Mouse (Mus musculus) erythroblast, embryonic 14.5 days (primary cell): ENCODE results near the gene Ccdc70. TPM values are rescaled to one million over a fixed set of nuclear protein-coding genes. Genes with fewer than 3 reads are reported as not detected.
"Not testable (repeated sequence)": the region's sequence is repeated elsewhere in the genome, so short reads cannot be mapped to it uniquely, and the experiment has no call there.

Experiments used
- H3K27me3 ChIP-seq: 2 replicates; pipeline ENCODE4 v1.6.1; 2012; ENCODE audit warnings: inconsistent platforms; ENCODE audit not compliant: control insufficient read depth
- H3K36me3 ChIP-seq: 2 replicates; pipeline ENCODE4 v1.6.1; 2012; ENCODE audit warnings: mild to moderate bottlenecking, inconsistent platforms; ENCODE audit not compliant: control insufficient read depth
- H3K4me1 ChIP-seq: 2 replicates; pipeline ENCODE4 v1.6.1; 2012; ENCODE audit warnings: inconsistent platforms; ENCODE audit not compliant: control insufficient read depth
- H3K4me3 ChIP-seq: replicated peaks from 2 replicates; pipeline ENCODE3; 2012; ENCODE audit warnings: moderate library complexity, mild to moderate bottlenecking, inconsistent platforms
- H3K9me3 ChIP-seq: 2 replicates; pipeline ENCODE4 v1.6.1; 2012; ENCODE audit warnings: low read length, inconsistent platforms, mixed read lengths; ENCODE audit not compliant: control insufficient read depth
- GATA1 ChIP-seq: IDR thresholded peaks from 2 replicates; pipeline ENCODE4 v1.6.1; 2012; ENCODE audit warnings: low read length, inconsistent platforms, mixed read lengths
- TAL1 ChIP-seq: IDR thresholded peaks from 3 replicates; pipeline ENCODE4 v1.6.1; 2012; ENCODE audit warnings: low read length, inconsistent platforms, mixed read lengths
- polyA plus RNA-seq: library from polyadenylated mRNA; stranded (reverse); fragments of >175 nt; gene quantifications from 2 replicates; pipeline ENCODE4 v1.2.3, GENCODE M21; 2012

The Ccdc70 gene
- polyA plus RNA-seq, result not detected in 2 replicates

DNA sequence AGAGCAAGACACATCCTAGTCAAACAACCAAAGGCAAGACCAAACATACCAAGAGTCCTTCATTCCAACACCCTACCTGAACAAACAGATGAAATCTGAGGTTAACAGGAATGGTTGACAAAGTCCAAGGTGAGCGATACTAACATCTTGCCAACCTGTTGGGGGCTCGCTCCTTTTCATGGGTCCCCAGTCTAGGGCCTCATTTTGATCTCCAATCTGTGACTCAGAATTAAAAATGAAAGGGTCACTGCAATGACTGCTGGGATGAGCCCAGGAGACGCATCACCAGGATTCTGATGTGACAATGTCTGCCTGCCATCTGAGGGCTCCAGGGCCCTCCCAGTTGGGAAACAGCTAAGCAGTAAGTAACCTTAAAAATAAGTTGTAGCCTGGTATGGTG is at the start of gene Ccdc70:
TSS of gene Ccdc70 (plus strand) at position 301 of the 400 bp plus-strand sequence.
- H3K36me3 ChIP-seq, result no peaks in the 10 kb centered on the region
- no peak within 1 kb of the TSS for H3K4me3 ChIP-seq
- TF ChIP-seq GATA1 (no peak), TAL1 (no peak)
- H3K4me1 ChIP-seq, result no peaks in the 10 kb centered on the region
- no peaks in the 10 kb centered on the region for H3K27me3 ChIP-seq
- no peaks in the 10 kb centered on the region; the same call in 1 of the 2 replicates for H3K9me3 ChIP-seq

DNA sequence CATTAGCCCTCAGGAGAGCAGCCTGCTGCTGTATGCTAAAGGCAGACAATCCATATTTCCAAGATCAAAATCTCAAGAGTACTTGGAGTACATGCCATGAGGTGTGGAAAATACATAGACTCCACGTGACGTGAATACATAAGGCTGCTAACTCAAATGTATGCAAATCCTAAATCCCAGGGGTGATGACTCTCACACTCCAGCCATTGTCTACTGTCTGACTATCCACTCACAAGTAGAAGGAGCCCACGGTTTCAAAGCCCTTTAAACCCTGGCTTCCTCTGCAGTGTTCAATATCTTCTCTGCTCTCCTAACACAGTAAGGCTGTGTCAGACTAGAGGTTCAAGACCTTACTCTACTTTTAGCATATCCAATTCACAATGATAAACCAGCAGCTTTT is 38.8 kb upstream of the Ccdc70 start:
- not testable (repeated sequence) for H3K9me3 ChIP-seq, H3K27me3 ChIP-seq, H3K4me3 ChIP-seq, H3K36me3 ChIP-seq, H3K4me1 ChIP-seq

DNA sequence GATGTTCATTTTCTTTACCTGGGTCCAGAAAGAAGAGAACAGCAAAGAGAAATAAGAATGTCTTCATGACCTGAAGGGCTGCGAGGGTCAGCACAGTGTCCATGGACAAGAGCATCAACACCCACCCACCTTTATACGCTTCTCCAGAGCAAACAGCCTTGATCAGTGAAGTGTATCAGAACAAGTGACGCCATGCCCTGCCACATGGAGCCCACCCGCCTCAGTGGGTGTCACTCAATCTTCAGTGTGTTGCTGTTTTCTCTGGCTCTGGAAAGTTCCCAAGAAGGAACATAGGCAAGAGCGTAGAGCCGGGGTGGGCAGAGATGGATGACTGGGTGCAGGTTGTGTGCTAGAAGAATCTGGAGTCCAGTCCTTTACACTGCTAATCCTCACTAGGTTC is 37.0 kb upstream of the Ccdc70 start, which contains the start of gene Defb15:
TSS of gene Defb15 (minus strand) at position 101 of the 400 bp plus-strand sequence.
- TF ChIP-seq TAL1, result no peak
- no peak for TF ChIP-seq GATA1
- Histone ChIP-seq H3K4me1 (no peaks in the 10 kb centered on the region), H3K27me3 (no peaks in the 10 kb centered on the region), H3K36me3 (no peaks in the 10 kb centered on the region), H3K9me3 (no peaks in the 10 kb centered on the region; the same call in 1 of the 2 replicates), H3K4me3 (no peak within 1 kb of the TSS)

DNA sequence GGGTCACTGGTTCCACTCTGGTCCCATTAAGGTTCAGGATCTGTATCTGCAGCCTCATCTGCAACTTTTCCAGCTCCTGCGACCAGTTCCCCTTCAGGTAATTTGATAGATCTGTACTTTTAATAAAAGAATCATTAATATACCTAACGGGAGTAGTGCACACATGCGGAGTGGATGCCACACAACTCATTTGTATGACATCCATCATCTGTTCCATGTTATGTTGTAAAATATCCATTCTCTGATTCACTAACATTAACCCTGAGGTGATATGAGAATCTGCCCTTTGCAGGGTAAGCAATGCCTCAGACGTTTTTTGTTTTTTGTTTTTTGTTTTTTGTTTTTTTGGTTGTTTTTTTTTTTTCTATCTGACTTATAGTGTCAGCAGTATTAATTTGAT is 31.5 kb upstream of the Ccdc70 start, which contains the start of gene Defb35:
TSS of gene Defb35 (plus strand) at position 301 of the 400 bp plus-strand sequence.
- H3K27me3 ChIP-seq, H3K36me3 ChIP-seq, H3K4me1 ChIP-seq, H3K9me3 ChIP-seq, H3K4me3 ChIP-seq: not testable (repeated sequence)

DNA sequence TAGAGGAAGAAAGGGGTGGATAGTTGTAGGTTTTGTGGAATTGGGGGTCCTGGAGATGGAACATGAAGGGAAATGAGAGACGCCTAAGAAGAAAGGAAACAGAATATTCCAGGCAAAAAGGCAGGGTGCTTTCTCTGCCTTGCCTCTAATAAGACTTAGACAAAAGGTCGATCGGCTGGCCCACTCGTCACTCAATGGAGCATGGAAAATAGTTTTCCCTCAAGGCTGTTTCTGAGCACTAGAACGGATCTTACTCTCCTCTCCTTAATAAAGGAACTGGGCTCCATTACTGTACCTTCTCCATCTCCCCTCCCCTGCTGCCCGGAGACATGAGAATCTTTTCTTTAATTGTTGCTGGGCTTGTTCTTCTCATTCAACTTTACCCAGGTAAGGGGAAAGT is 23.1 kb upstream of the Ccdc70 start, which contains the start of gene Defb13:
TSS of gene Defb13 (plus strand) at position 301 of the 400 bp plus-strand sequence.
- no peaks in the 10 kb centered on the region for H3K36me3 ChIP-seq
- H3K9me3 ChIP-seq, result peaks cover 3% of the 10 kb centered on the region; the same call in 1 of the 2 replicates
- no peak within 1 kb of the TSS for H3K4me3 ChIP-seq
- H3K27me3 ChIP-seq, result no peaks in the 10 kb centered on the region
- no peaks in the 10 kb centered on the region for H3K4me1 ChIP-seq
- no peak for TF ChIP-seq TAL1
- TF ChIP-seq GATA1, result no peak

DNA sequence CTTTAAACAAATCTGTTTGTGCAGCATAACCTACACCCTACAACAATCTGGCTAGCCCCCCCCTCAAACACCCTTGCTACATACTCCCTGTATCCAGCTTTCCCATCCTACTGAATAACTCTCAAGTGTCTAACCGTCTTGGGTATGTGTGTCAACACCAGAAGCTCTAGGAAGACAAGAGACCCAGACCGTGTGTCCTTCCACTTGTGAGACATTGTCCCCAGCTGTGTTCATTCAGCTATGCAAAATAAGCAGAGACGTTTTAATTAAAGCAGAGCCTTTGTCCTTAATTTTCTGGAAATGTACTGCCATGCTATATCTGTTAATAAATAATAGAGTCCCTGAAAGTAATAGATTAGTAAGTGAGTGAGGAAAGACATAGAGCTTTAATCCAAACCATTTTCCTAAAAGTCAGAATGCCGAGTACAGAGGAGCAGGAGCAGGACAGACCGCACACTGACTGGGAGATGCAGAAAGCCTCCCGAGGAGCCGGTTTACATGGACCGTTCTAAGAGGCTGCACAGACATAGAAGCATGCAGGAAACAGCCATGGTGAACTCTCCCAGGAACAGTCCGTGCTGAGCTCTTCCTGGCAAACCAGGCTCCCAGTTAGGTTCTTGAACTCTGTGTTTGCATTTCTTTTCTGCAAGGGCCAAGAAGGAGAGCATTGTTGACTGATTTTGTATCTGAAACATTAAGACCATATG is 22.1 kb upstream of the Ccdc70 start:
- TF ChIP-seq GATA1 (no peak), TAL1 (no peak)
- Histone ChIP-seq H3K36me3 (no peaks in the 10 kb centered on the region), H3K27me3 (no peaks in the 10 kb centered on the region), H3K4me1 (no peaks in the 10 kb centered on the region), H3K9me3 (no peaks in the 10 kb centered on the region), H3K4me3 (no peak overlapping the region)

DNA sequence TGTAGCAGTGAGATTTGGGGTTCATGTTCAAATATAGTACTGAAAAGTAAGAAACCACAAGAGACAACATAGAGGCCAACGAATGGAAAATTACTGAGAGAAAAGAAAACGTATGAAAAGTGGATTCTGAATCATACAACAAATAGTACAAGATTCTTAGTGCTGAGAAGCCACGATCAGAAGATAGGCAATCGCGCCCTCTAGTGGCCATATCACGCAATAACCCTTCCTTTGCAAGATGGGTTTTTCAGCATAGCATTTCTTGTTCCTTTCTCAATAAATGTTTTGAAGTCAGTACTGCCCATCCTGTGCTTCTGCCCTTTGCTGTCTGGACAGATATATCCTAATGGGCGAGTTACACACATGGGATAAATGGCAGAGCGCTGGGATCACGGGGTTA is 14.3 kb upstream of the Ccdc70 start:
- TF ChIP-seq GATA1 (no peak), TAL1 (no peak)
- no peaks in the 10 kb centered on the region for H3K9me3 ChIP-seq
- H3K4me1 ChIP-seq, result no peaks in the 10 kb centered on the region
- no peaks in the 10 kb centered on the region for H3K27me3 ChIP-seq
- H3K4me3 ChIP-seq, result no peak overlapping the region
- H3K36me3 ChIP-seq, result no peaks in the 10 kb centered on the region

DNA sequence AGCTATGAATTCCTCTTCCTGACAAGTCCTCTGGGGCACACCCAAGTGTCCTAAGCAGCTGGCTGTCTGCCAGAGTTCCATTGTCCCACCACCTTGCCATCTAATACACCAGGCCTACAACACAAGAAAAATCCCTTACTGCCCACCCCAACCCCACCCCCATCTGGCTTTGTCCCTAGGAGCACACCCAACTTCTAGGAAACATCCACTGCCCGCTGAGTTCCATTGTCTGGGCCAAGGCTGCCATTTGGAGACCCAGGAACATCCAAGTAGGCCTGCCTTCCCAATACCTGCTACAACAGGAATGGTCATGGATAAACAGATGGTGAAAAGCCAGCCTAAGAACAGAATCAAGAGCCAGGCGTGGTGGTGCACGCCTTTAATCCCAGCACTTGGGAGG is 13.2 kb upstream of the Ccdc70 start:
- Histone ChIP-seq H3K9me3 (no peaks in the 10 kb centered on the region), H3K36me3 (no peaks in the 10 kb centered on the region), H3K4me3 (no peak overlapping the region), H3K4me1 (no peaks in the 10 kb centered on the region), H3K27me3 (no peaks in the 10 kb centered on the region)
- TF ChIP-seq GATA1 (no peak), TAL1 (no peak)

DNA sequence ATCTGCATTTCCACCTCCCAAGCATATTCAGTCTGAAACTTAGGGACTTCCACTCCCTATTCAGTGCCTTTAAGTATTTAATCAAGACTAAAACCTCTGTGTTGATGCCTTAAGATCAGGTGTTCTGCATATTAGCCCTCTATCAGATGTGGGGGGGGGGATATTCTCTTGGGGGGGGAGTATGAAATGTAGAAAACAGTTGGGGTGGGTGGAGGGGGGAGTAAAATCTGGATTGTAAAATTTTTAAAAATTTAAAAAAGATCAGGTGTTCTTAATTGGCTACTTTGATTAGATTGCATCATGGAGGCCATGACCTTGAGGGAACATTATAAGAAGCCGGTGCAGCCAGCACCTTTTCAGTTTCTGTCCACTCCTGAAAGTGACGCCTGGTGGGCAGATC is 11.2 kb upstream of the Ccdc70 start, which contains the start of gene Fam90a1a:
TSS of gene Fam90a1a (plus strand) at position 301 of the 400 bp plus-strand sequence.
- no peak within 1 kb of the TSS for H3K4me3 ChIP-seq
- no peaks in the 10 kb centered on the region for H3K4me1 ChIP-seq
- TF ChIP-seq TAL1 (no peak), GATA1 (no peak)
- no peaks in the 10 kb centered on the region for H3K9me3 ChIP-seq
- H3K27me3 ChIP-seq, result no peaks in the 10 kb centered on the region
- no peaks in the 10 kb centered on the region for H3K36me3 ChIP-seq

DNA sequence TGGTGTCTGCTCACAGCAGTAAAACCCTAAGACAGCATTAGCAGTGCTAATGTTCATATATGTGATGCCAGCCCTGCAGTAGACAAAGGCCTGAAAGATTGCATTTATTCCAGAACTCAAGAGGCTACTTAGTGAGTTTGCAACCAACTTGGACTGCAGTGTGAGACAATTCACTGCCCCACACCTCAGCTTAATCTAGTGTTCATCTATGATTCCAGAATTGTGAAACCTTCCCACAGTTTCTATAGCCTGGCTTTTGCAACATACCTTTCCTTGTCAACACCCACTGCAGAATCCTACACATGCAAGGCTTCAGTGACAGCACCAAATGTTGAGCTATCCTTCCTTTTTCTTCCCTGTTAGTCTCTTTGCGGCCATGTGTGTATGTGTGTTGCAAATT is 2.9 kb upstream of the Ccdc70 start:
- Histone ChIP-seq H3K4me3 (no peak overlapping the region), H3K9me3 (no peaks in the 10 kb centered on the region), H3K27me3 (no peaks in the 10 kb centered on the region), H3K36me3 (no peaks in the 10 kb centered on the region), H3K4me1 (no peaks in the 10 kb centered on the region)
- TF ChIP-seq TAL1, result no peak
- no peak for TF ChIP-seq GATA1
